Mouse (Mus musculus) T-helper 2 cell (primary cell): ENCODE results near the gene Cldn13.
"Not testable (repeated sequence)": the region's sequence is repeated elsewhere in the genome, so short reads cannot be mapped to it uniquely, and the experiment has no call there.

ENCODE experiments used
- in situ Hi-C: fragments of 300-600 bp; cut with MboI, MseI; formaldehyde crosslinking; loops from one replicate; pipeline ENCODE4 v1.15.1; 2025; ENCODE audit warnings: high pct_unique_total_duplicates

The Cldn13 gene

DNA sequence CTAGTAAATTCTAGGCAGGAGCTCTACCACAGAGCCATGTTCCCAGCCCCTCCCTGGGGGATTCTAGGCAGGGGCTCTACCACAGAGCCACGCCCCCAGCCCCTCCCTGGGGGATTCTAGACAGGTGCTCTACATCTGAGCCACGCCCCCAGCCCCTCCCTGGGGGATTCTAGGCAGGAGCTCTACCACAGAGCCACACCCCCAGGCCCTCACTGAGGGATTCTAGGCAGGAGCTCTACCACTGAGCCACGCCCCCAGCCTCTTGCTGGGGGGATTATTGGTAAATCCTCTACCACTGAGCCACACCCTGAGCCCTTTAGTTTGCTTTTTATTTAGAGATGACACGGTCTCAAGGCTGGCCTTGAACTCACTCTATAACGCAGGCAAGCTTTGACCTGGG lies 18.4 kb upstream of the Cldn13 start:
- in situ Hi-C loops: not testable (repeated sequence)

DNA sequence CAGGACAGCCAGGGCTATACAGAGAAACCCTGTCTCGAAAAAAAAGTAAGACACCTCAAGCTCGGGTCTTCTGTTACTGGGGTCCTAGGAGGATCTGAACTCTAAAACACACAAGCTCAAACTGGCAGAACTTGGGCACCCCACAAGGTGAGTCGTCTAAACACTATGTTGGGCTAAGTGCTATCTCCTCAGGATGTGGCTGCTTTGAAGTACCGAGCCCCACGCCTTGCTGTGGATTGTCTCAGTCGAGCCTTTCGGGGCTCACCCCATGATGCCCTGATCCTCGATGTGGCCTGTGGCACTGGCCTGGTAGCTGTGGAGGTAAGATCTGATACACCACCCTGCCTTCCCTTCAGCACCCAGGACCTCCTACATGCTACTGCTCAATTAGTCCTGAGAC lies 18.0 kb upstream of the Cldn13 start:
- in situ Hi-C loops: no loop called here

GRCm38 (mm10) chr5:134932903-134933276 lies 17.6 kb upstream of the Cldn13 start:
- in situ Hi-C loops: no loop called here

GRCm38 (mm10) chr5:134932179-134932902 lies 17.0 kb upstream of the Cldn13 start, which contains the start of gene Mettl27:
TSS of gene Mettl27 (plus strand) at chr5:134932368.
- in situ Hi-C loops: no loop called here

DNA sequence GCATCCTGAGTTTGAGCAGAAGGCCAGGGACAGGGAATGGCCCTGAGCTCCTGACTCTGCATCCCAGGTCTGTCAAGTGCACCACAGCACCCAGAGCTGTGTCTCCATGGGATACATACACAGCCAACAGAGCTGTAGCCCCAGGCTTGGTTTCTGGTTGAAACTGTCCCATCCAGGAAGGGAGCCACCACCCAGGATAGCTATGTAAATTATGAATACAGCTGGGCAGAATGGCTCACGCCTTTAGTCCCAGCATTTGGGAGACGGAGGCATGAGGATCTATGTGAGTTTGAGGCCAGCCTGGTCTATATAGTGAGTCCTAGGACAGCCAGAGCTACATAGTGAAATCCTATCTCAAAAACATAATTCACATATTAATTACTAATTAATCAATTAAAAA lies 14.7 kb upstream of the Cldn13 start:
- in situ Hi-C loops: no loop called here

- in situ Hi-C loops: no loop called here
Observed at GRCm38 (mm10) chr5:134926726-134927125, 11.4 kb upstream of the Cldn13 start.

DNA sequence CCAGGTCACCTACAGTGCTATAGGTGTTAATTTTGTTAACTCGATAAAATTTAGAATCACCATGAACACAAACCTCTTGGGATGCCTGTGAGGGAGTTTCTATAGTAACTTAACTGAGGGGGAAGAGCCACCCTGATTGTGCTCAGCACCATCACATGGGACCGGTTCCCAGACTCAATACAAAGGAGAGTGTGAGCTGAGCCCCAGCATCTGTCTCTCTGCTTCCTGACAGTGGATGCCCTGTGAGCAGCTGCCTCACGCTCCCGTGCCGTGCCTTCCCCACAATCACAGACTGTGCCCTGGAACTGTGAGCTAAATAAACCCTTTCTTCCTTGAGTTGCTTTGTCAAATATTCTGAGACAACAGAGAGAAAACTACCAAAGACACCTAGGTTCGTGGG lies 7.8 kb upstream of the Cldn13 start:
- in situ Hi-C loops: loop anchor here (5.0 kb wide), 1 partner anchor 44 kb away; no protein-coding TSS in a partner anchor

GRCm38 (mm10) chr5:134921106-134921505 lies 5.8 kb upstream of the Cldn13 start:
- in situ Hi-C loops: loop anchor here (5.0 kb wide), 1 partner anchor 46 kb away; no protein-coding TSS in a partner anchor

- in situ Hi-C loops: loop anchor here (5.0 kb wide), 1 partner anchor 47 kb away; no protein-coding TSS in a partner anchor
Observed at GRCm38 (mm10) chr5:134920106-134920687, 4.9 kb upstream of the Cldn13 start.

DNA sequence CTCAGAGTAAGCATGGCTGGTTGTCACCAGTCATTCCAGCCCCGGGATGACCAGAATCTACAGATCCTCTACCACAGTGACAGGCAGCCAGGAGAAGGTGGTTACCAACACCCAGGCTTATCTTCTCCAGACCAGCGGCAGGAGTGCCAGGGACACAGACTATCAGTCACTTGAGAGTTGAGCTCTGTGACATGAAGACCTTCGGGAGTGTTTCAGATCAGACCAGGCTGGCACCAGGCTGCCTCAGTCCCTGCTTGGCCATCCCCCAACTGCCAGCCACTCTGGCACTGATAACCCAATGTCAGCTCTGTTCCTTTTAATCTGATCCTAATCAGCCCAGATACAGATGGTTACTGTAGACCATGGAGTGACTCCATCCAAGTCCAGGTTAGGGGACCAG lies 3.8 kb upstream of the Cldn13 start:
- in situ Hi-C loops: no loop called here

- in situ Hi-C loops: no loop called here
Observed at GRCm38 (mm10) chr5:134918071-134918832, 2.9 kb upstream of the Cldn13 start.

DNA sequence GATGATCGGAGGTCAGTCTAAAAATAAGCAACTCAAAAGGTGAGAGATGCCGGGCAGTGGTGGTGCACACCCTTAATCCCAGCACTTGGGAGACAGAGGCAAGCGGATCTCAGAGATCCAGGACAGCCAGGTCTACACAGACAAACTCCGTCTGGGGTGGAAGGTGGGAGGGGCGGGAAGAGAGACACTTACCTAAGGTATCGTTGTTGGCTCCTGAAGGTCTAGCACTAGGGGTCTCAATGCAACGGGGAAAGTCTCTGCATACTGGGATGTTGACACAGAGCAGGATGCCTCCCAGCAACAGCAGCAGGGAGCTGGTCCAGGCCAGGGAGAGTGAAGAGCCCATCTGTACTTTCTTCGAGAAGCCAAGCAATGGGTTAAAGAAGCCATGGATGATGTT lies 816 bp downstream of the Cldn13 start:
- in situ Hi-C loops: no loop called here

DNA sequence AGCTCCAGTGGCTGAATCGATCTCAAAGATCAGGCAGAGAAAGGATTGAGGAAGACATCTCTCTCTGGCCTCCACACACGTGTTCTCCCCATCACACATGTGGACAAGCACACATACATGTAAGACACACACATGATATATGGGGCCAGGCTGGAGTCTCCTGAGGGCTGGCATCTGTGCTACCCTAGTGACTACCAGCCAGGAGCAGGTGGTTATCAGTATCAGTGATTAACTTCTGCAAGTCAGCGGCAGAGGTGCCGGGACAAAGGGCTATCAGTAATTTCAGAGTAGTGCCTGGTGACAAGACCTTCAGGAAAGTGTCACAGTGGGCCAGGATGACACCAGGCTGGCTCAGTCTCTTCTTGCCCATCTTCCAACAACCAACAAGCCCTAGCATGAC lies 1.6 kb downstream of the Cldn13 start:
- in situ Hi-C loops: no loop called here

DNA sequence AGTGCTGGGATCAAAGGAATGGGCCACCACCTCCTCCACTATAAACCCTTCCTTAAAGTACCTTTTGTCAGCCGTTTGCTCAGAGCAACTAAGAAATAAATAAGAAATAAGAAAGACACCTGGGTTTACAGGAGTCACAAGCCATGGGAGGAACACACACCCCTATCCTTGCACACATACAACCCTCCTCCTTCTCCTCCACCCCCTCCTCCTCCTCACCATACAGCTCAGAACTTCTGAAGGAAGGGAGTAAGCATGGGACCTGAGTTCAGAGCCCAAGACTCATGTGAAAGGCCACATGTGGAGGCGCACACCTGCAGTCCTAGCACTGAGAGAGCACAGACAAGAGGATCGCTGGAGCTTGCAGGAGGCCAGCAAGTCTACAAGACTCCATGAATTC lies 2.0 kb downstream of the Cldn13 start:
- in situ Hi-C loops: no loop called here

- in situ Hi-C loops: no loop called here
Observed at GRCm38 (mm10) chr5:134911901-134912300, 3.4 kb downstream of the Cldn13 start.

- in situ Hi-C loops: no loop called here
Observed at GRCm38 (mm10) chr5:134907135-134907534, 8.2 kb downstream of the Cldn13 start.

- in situ Hi-C loops: no loop called here
Observed at GRCm38 (mm10) chr5:134906633-134907032, 8.7 kb downstream of the Cldn13 start, which contains the start of gene Tmem270. TSS of gene Tmem270 (minus strand) at chr5:134906733.

- in situ Hi-C loops: no loop called here
Observed at GRCm38 (mm10) chr5:134901644-134902027, 13.7 kb downstream of the Cldn13 start.

DNA sequence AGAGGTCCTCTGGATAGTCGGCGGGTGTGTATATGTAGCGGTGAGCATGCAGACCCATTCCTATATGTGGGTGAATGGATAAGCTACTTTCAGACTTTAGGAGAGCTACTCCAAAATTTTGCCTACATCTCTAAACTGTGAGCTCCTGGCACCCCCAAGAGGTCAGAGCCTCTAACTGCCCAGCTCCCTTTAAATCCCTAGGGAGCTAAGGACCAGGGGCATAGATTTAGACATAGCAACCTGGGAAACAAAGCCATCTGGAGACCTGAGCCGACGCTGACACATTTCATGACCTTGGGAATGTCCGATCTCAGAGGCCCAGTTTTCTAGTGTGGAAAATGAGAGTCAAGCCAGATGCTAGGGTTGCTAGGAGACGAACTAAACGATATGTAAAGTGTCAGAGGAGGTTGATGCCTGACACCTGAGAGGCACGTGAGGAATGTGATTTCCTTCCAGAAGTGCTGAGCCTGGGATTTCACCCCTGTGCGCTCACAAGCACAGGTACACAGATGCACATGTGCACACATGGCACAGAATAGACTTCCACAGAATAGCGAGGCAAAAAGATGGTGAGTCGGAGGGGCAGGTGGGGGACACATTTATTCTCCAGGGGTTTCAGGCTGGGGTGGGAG lies 14.2 kb downstream of the Cldn13 start:
- in situ Hi-C loops: no loop called here

DNA sequence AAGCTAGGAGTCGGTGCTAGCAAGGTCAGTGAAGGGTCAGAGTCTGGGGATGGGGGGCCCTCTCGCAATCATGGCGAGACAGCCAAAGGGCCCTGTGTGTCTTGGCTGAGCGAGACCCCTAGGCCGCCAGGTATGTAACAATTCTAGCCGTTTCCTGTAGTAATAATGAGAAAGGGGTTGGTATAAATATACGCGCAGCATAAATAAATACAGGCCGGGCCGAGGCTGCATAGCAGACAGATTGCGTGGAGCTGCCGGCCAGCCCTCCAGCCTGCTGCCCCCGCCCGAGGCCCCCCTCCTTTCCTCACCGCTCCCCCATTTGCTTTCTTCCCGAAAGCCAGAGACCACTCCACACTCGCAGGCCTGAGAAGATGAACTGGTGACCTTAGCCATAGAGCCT lies 17.7 kb downstream of the Cldn13 start:
- in situ Hi-C loops: no loop called here

- in situ Hi-C loops: no loop called here
Observed at GRCm38 (mm10) chr5:134896965-134897364, 18.4 kb downstream of the Cldn13 start.

DNA sequence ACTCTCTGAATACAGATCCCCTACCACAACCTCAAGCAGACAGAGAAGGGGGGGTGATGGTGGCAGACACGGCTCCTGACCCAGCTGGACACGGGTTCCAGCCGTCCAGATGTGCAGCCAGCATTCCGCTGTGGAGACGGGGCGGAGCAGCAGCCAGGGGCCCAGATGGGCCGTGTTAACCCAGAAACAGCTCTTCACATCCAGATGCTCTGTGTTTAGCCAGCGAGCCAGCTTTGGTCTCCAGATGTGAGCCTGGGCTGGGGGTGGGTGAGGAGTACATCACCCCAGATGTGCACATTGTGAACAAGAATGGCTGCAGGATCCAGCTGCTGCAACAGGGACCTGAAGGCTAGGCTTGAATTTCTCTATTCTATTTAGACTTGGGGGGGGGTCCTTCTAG lies 20.0 kb downstream of the Cldn13 start:
- in situ Hi-C loops: no loop called here
